Mouse (Mus musculus) pancreas, adult 10 weeks (tissue): ENCODE results near the gene Dnajc27. TPM values are rescaled to one million over a fixed set of nuclear protein-coding genes. Genes with fewer than 3 reads are reported as not detected.

Experiments
- polyA plus RNA-seq: library from polyadenylated mRNA; stranded (reverse); fragments of 350-450 nt; fragmentation: Illumina TruSeq; extraction: RNeasy Lipid Tissue Mini Kit (QIAGEN cat#74804); gene quantifications from one replicate; pipeline ENCODE4 v1.2.3, GENCODE M21; 2015; ENCODE audit warnings: low read depth, low replicate concordance; ENCODE audit not compliant: insufficient read depth

The Dnajc27 gene
- 1.1 TPM for polyA plus RNA-seq

DNA sequence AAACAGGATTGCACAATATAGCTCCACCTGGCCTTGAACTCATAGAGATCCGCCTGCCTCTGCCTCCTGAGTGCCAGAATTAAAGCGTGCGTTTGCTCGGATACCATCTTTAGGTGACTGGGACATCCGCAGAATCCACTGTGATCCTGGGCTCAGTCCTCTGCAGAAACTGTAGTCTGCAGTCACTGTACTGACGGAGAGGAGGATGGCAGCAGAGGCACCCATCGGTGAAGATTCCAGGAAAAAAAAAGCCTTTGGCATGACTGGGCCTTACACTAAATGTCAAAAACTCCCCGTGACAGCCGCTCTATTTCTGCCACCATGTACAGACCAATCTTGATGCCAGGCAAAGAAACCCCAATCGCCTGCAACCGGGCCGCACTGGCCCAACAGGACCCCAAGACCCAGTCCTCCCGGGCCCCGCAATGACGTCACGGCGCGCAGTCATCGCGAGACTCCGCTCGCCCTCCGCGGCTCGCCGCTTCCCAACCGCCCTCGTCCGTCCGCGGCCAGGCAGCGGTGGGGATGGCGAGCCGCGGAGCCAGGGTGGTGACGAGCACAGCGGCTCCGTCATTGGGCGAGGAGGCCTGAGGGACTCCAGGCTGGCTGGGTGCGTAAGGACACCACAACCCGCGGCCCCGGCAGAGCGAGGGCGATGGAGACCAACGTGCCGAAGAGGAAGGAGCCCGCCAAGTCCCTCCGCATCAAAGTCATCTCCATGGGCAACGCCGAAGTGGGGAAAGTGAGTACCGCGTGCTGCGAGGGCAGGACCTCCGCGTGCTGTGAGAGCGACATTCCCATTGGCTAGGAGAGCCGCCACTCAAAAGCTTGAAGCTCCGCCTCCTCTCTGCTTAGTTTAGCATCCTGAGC is at the start of gene Dnajc27:
Gene Dnajc27 (plus strand): TSS at position 452 of the 870 bp plus-strand sequence.

DNA sequence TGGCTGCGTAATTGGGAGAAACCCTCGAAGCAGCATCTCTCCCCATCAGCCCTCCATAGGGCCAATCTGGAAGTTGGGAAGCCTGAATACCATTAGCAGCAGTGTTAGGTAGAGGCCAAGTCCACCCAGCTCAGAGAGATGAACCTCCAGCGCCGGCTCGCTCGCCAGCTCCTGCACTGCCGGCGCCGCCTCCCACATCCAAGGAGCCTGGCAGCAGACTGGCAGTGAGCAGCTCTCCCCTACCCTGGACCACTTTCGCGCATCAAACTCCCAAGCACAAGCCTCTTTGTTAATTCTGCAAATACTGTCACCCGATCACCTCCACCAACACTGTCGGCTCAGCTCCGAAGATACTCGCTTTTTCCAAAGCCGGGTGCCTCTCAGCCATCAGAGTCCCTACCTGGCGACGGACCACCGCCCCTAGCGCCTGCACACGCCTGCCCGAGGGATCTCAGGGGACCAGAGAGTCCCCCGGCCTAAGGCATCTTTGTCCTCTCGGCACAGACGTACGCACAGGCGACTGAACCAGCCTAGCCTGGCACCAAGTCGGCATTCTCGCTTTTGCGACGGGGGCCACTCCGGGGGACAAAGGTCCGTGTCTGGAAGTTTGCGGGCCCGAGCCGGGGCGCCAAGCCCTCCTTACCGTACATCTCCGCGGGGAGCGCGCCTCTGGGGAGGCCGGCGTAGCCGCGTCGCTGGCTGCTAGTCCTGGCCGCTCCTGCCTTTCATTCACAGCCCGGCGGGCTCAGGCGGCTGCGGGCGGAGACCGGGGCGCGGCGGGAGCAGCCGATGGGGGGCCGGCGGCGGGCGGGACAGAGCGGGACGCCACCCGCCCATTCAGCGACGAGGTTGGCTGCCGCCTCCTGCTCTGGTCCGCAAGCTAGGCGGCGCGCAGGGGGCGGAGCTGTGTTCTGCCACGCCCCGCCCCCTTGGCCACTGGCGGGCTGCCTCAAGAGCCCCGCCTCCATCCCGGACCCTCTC is 44.0 kb upstream of the Dnajc27 start, which contains the start of gene Efr3b:
Gene Efr3b (minus strand): TSS at position 855 of the 981 bp plus-strand sequence.

DNA sequence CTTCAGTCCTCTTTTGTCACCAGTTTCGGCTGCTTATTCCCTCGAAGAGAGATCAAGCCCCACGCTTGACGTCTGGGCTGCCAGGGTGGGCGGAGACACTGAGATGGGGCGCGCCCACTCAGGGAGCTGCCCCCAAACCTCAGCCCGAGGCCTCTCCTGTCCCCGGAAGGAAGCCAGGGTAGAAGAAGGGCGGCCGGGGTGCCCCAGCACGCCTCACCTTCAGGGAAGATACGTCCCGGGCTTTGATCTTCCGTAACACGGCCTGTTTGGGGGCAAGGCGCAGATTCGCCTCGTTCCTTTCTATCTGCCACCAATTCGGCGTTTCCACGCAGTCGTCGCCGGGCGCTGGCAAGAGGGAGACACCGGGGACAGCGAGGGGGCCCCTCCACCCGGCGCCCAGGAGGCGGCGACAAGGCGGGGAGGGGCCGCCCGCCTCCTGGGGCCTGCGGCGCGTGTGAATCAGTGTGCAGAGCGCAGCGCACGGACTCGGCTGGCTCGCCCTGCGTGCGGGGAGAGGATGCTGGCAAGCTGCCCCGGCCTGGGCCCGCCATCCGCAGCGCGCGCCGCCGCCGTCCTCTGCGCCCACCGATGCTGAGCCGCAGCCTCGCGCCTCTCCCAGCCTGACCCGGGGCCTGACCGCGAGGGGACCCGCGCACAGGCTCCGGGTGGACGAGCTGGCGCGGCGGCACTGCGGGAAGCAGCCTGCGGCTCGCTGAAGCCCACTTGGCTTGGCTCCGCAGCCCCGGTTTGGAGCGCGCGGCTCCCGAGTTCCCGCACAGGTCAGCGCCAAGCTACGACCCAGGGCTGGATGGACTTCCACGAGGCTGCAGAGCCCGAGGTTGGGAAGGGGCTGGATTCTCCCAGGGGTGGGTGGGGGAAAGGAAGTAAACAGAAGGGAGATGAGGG is 50.8 kb downstream of the Dnajc27 start, which contains the start of gene Adcy3:
Gene Adcy3 (plus strand): TSS at position 163 of the 906 bp plus-strand sequence.

Other genes with a start within 250 kb of the Dnajc27 start
- gene Pomc, start 127.6 kb upstream of the Dnajc27 start, polyA plus RNA-seq = not detected
- 2.5 TPM for gene Efr3b, start 43.7 kb upstream of the Dnajc27 start, polyA plus RNA-seq
- gene Adcy3, start 50.5 kb downstream of the Dnajc27 start, polyA plus RNA-seq = 2.3 TPM
- 0.81 TPM for gene Ptrhd1, start 151.4 kb downstream of the Dnajc27 start, polyA plus RNA-seq
- 1.5 TPM for gene Cenpo, start 151.7 kb downstream of the Dnajc27 start, polyA plus RNA-seq